Mouse (Mus musculus): ENCODE data around the gene Sema3f. TPM values are rescaled to one million over a fixed set of nuclear protein-coding genes. Genes with fewer than 3 reads are reported as not detected.

The Sema3f gene
- polyA plus RNA-seq, 1 experiment from 2014 or later, result 30.2 TPM

Other genes starting within 250 kb of the Sema3f start
- gene Tmem115, start 176.5 kb downstream of the Sema3f start, polyA plus RNA-seq (2014; fragmentation: Nextera tagmentation; extraction: Ambion mirVana), result 45.9 and 46.6 TPM in 2 replicates
- 23.8 and 29.2 TPM in 2 replicates for gene Cyb561d2, start 168.3 kb downstream of the Sema3f start, polyA plus RNA-seq (2014; fragmentation: Nextera tagmentation; extraction: Ambion mirVana)
- gene Nprl2, start 168.2 kb downstream of the Sema3f start, polyA plus RNA-seq (2014; fragmentation: Nextera tagmentation; extraction: Ambion mirVana), result 44.7 and 46.0 TPM in 2 replicates
- gene Zmynd10, start 163.2 kb downstream of the Sema3f start, polyA plus RNA-seq (2014; fragmentation: Nextera tagmentation; extraction: Ambion mirVana), result 0.52 and 0.74 TPM in 2 replicates
- 53.6 and 54.1 TPM in 2 replicates for gene Rassf1, start 158.9 kb downstream of the Sema3f start, polyA plus RNA-seq (2014; fragmentation: Nextera tagmentation; extraction: Ambion mirVana)
- 36.2 and 40.3 TPM in 2 replicates for gene Tusc2, start 147.2 kb downstream of the Sema3f start, polyA plus RNA-seq (2014; fragmentation: Nextera tagmentation; extraction: Ambion mirVana)
- 119 and 127 TPM in 2 replicates for gene Hyal2, start 142.5 kb downstream of the Sema3f start, polyA plus RNA-seq (2014; fragmentation: Nextera tagmentation; extraction: Ambion mirVana)
- gene Hyal1, start 133.5 kb downstream of the Sema3f start, polyA plus RNA-seq (2014; fragmentation: Nextera tagmentation; extraction: Ambion mirVana), result 10.3 and 12.1 TPM in 2 replicates
- 17.3 and 19.9 TPM in 2 replicates for gene Naa80, start 131.6 kb downstream of the Sema3f start, polyA plus RNA-seq (2014; fragmentation: Nextera tagmentation; extraction: Ambion mirVana)
- 1.0 and 1.4 TPM in 2 replicates for gene Hyal3, start 129.7 kb downstream of the Sema3f start, polyA plus RNA-seq (2014; fragmentation: Nextera tagmentation; extraction: Ambion mirVana)
- 54.0 and 61.1 TPM in 2 replicates for gene Ifrd2, start 122.8 kb downstream of the Sema3f start, polyA plus RNA-seq (2014; fragmentation: Nextera tagmentation; extraction: Ambion mirVana)
- gene Sema3b, start 101.2 kb downstream of the Sema3f start, polyA plus RNA-seq (2014; fragmentation: Nextera tagmentation; extraction: Ambion mirVana), result 6.1 and 7.9 TPM in 2 replicates
- 359 TPM in 2 replicates for gene Gnai2, start 75.1 kb downstream of the Sema3f start, polyA plus RNA-seq (2014; fragmentation: Nextera tagmentation; extraction: Ambion mirVana)
- gene Slc38a3, start 40.9 kb downstream of the Sema3f start, polyA plus RNA-seq (2014; fragmentation: Nextera tagmentation; extraction: Ambion mirVana), result 3.7 and 7.1 TPM in 2 replicates
- gene Gnat1, start 30.8 kb downstream of the Sema3f start, polyA plus RNA-seq (2014; fragmentation: Nextera tagmentation; extraction: Ambion mirVana), result 1.8 and 2.4 TPM in 2 replicates
- 204 and 205 TPM in 2 replicates for gene Rbm5, start 60.5 kb upstream of the Sema3f start, polyA plus RNA-seq (2014; fragmentation: Nextera tagmentation; extraction: Ambion mirVana)
- gene Rbm6, start 162.8 kb upstream of the Sema3f start, polyA plus RNA-seq (2014; fragmentation: Nextera tagmentation; extraction: Ambion mirVana), result 76.5 and 83.3 TPM in 2 replicates
- 15.2 and 20.7 TPM in 2 replicates for gene Mon1a, start 177.7 kb upstream of the Sema3f start, polyA plus RNA-seq (2014; fragmentation: Nextera tagmentation; extraction: Ambion mirVana)
- gene Mst1r, start 196.4 kb upstream of the Sema3f start, polyA plus RNA-seq (2014; fragmentation: Nextera tagmentation; extraction: Ambion mirVana), result 3.3 and 5.1 TPM in 2 replicates
- gene Actl11, start 218.0 kb upstream of the Sema3f start, polyA plus RNA-seq (2014; fragmentation: Nextera tagmentation; extraction: Ambion mirVana), result not detected in 2 replicates
- gene Camkv, start 225.2 kb upstream of the Sema3f start, polyA plus RNA-seq (2014; fragmentation: Nextera tagmentation; extraction: Ambion mirVana), result 1.6 and 1.9 TPM in 2 replicates
- gene Traip, start 239.7 kb upstream of the Sema3f start, polyA plus RNA-seq (2014; fragmentation: Nextera tagmentation; extraction: Ambion mirVana), result 18.9 and 21.2 TPM in 2 replicates

Data from stomach, embryonic 14.5 days (tissue).